Mouse (Mus musculus): ENCODE data around the gene Tmem30c.

Tmem30c gene

DNA sequence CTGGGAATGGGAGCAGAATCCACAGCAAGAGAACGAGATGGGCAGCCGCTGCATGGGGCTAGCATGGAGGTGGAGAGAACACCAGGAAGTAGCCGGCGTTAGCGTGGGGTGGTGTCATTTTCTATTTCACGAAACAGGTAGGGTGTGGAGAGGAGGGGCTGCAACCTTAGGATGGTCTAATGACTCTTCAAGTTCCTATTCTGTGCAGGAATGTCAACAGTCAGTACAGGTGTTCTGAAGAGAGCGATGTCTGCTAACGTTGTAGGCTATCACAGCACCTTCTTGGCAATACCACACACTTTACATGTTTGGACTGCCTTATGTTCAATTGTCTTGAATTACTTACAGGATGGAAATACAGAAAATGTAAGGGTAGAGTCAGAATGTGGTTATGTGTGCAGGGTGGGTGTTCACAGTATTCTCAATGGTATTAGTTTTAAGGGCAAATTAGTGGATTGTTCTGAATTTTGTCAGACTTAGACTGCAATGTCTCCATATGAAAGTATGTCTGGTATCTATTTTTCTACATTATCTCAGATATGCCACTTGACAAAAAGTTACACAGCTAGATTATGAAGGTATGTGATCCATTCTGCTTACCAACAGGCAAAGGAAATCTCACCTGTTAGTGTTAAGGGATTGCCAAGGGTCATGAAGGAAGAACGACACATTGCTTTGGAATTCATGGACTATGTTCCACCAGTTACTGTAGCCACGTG is 2.7 kb upstream of the Tmem30c start:
- DNase-seq (ENCODE audit: low spot score in 2 of 2): no peak

- no peak for DNase-seq (ENCODE audit: low spot score in 2 of 2)
Measured at GRCm38 (mm10) chr16:57292296-57292695, 369 bp downstream of the Tmem30c start.

GRCm38 (mm10) chr16:57291696-57292095 is 969 bp downstream of the Tmem30c start:
- no peak for DNase-seq (ENCODE audit: low spot score in 2 of 2)

- no peak for DNase-seq (ENCODE audit: low spot score in 2 of 2)
Measured at GRCm38 (mm10) chr16:57281417-57281816, 11.2 kb downstream of the Tmem30c start.

DNA sequence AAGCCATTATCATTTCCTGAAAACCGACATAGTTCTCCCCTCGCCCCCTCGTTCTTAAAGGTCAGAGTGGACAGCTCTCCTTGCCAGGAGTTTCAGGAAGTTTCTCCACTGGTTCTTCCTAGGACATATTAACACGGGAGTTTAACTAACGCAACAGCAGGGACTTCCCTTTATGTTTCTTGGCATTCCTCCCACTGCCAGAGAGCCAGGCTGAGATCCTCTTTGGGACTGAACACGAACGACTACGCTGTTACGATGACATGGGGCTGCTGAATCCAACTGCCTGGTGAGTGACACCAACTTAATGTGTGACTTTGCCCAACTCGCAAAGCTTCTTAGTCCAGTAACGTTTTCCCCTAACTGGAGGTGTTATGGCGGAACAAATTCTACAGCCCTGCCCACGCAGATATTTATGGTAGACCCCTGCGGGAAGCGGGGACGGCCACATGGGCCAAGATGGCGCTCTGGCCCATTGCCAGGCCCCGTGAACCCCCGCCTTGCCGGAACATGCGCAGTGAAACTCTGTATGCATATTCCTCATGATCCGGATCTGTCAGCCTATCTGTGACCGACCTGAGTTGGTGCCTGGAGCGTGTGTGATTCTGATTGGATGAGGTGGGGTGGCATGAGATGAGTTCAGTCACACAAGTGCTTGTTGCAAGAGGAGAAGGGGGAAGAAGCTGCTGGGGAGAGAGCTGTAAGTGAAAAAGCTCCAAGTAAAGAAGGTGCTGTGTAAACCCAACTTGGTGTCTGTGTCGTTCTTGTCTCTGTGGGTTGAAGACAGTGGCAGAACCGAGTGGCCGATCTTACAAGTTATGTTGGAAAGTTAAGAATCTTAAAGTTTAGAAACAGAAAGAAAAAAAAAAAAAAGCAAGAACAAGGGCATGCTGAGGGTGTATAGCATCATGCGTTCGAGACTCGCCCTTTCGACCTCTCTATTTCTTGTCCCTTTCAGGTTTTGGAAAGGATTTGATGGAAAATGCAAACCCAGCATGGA is 12.1 kb downstream of the Tmem30c start:
- DNase-seq (ENCODE audit: low spot score in 2 of 2): no peak

DNA sequence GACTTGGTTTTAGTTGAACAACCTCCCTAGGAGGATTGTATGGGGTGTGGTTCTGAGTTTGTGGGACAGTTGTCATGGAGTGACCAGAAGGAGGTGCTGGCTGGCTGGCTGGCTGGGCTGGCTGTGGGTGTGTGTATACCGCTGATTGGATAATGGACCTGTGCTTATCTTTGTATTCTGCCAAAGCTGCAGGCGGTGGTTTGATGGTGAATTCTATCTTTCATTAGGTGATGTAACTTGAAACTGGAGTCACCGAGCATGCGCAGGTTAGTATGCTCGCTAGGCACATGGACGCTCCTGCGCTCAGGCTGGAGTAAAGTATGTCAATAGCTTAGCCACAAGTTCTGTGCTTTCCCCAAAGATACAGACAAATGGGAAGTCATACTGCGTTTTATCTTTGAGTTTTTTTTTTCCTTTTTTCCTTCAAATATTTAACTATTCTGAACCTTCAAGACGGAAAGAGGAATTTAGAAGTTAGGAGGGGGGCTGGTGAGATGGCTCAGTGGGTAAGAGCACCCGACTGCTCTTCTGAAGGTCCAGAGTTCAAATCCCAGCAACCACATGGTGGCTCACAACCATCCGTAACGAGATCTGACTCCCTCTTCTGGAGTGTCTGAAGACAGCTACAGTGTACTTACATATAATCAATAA is 13.6 kb downstream of the Tmem30c start:
- DNase-seq (ENCODE audit: low spot score in 2 of 2): no peak

GRCm38 (mm10) chr16:57269751-57270150 is 22.9 kb downstream of the Tmem30c start:
- no peak for DNase-seq (ENCODE audit: low spot score in 2 of 2)

- DNase-seq (ENCODE audit: low spot score in 2 of 2): peak; percentile 30 to 35
Measured at GRCm38 (mm10) chr16:57268058-57268841, 24.4 kb downstream of the Tmem30c start.

DNA sequence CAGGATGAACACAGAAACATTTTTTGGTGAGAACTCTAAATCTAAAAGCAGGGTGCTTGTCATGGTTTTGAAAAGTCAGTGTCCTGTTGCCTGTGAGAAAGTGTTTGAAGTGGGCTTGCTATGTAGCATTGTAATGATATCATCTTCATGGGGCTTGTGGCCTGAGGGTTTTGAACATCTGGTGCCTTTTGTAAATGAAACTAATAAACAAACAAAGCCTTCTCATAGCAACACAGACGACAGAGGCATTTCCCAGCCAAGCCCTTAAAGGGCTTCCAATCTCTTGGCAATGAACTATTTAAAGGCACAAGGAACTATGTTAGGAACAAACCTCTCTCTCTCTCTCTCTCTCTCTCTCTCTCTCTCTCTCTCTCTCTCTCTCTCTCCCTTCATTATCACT is 25.6 kb downstream of the Tmem30c start:
- no peak for DNase-seq (ENCODE audit: low spot score in 2 of 2)

DNA sequence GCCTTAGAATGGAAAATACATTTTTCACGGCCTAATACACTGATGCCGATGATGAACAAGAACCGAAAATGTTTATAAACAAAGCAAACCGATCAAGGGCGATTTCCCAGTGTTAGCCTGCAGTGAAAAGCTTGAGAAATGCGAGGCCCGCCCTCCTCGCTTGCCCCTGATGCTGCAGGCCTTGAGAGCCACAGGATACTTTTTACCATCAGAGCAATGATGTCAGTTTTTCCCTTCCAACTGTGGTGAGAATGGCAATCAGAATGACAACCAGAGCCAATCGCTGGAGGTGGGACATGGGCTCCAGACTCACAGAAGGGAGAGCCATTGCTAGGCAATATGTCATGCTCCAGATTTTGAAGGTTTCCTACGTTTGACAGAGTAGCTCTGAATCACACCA is 32.5 kb downstream of the Tmem30c start:
- no peak for DNase-seq (ENCODE audit: low spot score in 2 of 2)

DNA sequence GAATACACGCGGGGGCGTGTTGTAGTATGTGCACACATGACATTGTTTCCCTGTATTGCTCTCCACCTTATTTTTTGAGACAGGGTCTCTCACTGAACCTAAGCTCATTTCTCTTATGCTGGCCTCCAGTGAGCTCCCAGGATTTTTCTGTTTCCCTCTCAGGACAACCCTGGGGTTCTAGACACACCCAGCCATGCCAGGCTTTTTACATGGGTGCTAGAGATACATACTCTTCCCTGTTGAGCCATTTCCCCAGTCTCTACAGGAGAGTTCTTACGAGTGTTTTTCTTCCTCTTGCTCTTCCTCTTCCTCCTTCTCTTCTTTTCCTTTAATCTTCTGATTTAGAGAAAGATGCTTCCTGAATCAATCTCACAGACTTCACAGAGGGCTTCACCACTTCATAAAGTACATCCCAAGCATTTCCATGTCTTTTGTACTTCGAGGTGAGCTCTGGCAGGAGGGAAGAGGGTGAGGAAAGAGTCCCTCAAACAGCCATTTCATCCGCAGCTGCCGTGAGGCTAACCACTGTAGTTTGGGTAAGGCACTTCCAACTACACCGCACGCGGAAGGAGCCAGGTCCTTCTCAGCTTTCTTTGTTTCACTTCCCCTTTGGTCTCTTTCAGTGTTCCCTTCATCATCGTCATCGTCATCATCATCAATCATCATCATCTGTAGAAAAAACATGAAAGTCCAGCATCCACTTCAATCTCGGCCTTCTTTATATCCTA is 33.1 kb downstream of the Tmem30c start:
- no peak for DNase-seq (ENCODE audit: low spot score in 2 of 2)

GRCm38 (mm10) chr16:57251589-57252421 is 40.9 kb downstream of the Tmem30c start:
- DNase-seq (ENCODE audit: low spot score in 2 of 2): no peak

- no peak for DNase-seq (ENCODE audit: low spot score in 2 of 2)
Measured at GRCm38 (mm10) chr16:57250991-57251390, 41.7 kb downstream of the Tmem30c start.

DNA sequence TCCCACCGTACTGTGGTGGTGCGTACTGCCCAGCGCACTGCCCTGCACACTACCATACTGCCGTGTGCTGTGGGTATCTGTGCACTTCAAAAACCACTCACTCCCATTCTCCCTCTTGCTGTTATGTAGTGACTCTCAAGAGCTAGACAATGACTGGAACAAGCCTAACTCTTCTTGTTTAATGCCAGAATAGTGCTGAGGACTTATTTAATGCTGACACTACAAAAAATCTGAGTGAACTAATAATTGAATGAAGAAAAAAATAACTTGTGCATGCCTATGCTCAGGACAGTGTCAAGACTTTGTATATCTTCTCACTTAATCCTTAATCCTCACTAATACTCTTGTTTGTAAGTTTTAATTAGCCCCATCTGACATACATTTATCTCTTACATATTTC is 45.2 kb downstream of the Tmem30c start:
- no peak for DNase-seq (ENCODE audit: low spot score in 2 of 2)

DNA sequence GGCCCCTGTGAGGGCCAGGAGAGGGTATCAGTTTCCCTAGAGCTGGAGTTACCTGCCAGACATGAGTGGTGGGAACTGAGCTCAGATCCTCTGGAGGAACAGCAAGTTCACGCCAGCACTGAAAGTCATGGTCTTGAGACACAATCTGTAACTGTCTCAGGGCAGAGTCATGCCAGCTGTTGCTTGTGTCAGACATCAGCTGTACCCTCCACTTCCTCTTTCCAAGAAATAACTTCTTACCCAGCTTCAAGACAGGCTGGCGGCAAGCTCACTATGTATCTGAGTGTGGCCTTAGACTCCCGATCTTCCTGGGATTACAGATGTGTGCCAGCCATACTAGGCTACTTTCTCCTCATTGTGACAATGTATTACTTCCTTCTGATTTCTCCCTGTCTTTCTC is 46.1 kb downstream of the Tmem30c start:
- DNase-seq (ENCODE audit: low spot score in 2 of 2): no peak

- DNase-seq (ENCODE audit: low spot score in 2 of 2): peak; percentile 73 to 75
Measured at GRCm38 (mm10) chr16:57243858-57244248, 48.8 kb downstream of the Tmem30c start.

- DNase-seq (ENCODE audit: low spot score in 2 of 2): no peak
Measured at GRCm38 (mm10) chr16:57243205-57243857, 49.3 kb downstream of the Tmem30c start.

DNA sequence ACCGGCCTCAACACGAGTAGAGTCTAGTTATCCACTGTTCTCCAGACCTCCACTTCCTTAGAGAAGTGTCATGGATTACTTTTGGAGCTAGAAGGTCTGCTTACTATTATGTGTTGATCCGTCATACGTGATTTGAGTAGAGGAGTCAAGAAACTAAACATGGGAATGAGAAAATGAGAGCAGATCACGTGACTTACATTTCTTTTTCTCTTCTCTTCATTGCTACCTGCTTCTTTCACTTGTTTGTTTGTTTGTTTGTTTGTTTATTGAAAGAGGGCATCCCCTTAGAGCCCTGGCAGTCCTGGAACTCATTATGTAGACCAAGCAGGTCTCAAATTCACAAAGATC is 49.8 kb downstream of the Tmem30c start:
- no peak for DNase-seq (ENCODE audit: low spot score in 2 of 2)

- DNase-seq (ENCODE audit: low spot score in 2 of 2): no peak
Measured at GRCm38 (mm10) chr16:57235871-57236510, 56.7 kb downstream of the Tmem30c start.

Measured in frontal cortex, postnatal 25 days (tissue).